Mouse (Mus musculus) lung, postnatal 0 days (tissue): ENCODE data around the gene Smtnl1.

ENCODE experiments used
- CTCF ChIP-seq: IDR thresholded peaks from 2 replicates; pipeline ENCODE4 v1.5.1; 2016; ENCODE audit warnings: antibody characterized with exemption, mild to moderate bottlenecking
- EP300 ChIP-seq: IDR thresholded peaks from 2 replicates; pipeline ENCODE4 v1.6.1; 2016; ENCODE audit warnings: antibody characterized with exemption, mild to moderate bottlenecking, control low read depth

DNA sequence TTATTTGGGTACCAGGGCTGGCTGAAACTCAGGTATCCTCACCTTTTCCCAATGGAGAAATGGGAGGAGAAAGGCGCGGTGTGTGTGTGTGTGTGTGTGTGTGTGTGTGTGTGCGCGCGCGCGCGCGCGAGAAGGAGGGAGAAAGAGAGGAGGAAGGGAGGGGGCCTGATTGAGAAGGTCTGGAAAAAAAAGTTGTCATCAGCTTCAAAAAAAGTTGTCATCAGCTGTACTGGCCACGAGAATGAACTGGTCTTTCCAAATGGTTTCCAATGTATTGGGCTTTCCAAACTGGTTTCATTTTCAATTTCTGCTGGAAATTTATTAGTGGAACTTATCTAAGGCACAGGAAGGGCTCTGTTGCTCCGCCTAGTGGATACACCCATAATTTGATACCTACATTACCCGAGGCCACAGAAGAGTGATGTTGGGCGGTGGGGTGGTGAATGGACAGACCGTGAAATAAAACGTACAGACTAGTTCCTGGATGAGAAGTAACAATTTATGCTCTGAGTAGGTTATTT lies 23.4 kb downstream of the Smtnl1 start:
- no peak for TF ChIP-seq EP300
- peak; percentile 81 for TF ChIP-seq CTCF
